In genomic region chr2:105910611-105911010, GRCm38 (mm10) we compare ENCODE assay signal across 18 mouse cellular contexts. TPM values are rescaled to one million over a fixed set of nuclear protein-coding genes. Genes with fewer than 3 reads are reported as not detected.
A peak's percentile ranks its signal among the peaks of the same experiment; 100 is the strongest.
DNase-seq lines count a peak whose midpoint lies in the region; ATAC-seq lines count a peak whose summit lies in the region.
"Had no signal": no experiment of that assay in that cellular context is flagged by ENCODE, and none has a peak within 500 bp of the region (broad histone marks: within the 10 kb centered on the region; RNA-seq: fewer than 3 reads in every experiment).

No protein-coding gene starts in this region.

- no peaks in the 10 kb centered on the region for H3K9me3 ChIP-seq in kidney, embryonic 15.5 days (replicated peaks)
- H3K9me3 ChIP-seq in kidney, embryonic 16.5 days (ENCODE audit: low read length) = no peaks in the 10 kb centered on the region
- no peaks in the 10 kb centered on the region for H3K9me3 ChIP-seq in liver, embryonic 16.5 days (replicated peaks; ENCODE audit: control insufficient read depth, low read length)
- H3K9me3 ChIP-seq: midbrain, embryonic 15.5 days; neural tube, embryonic 15.5 days had no signal

- 92% methylated on average over 3 of the region's 3 CpGs for WGBS in kidney, embryonic 15.5 days
- 97% methylated on average over 3 of the region's 3 CpGs for WGBS in kidney, embryonic 16.5 days
- 81% methylated on average over 3 of the region's 3 CpGs for WGBS in liver, embryonic 16.5 days (ENCODE audit: insufficient replicate concordance)

- H3K9ac ChIP-seq in kidney, embryonic 15.5 days = no peak overlapping the region
- no peak overlapping the region for H3K9ac ChIP-seq in kidney, embryonic 16.5 days (replicated peaks; ENCODE audit: low read length)
- H3K9ac ChIP-seq in liver, embryonic 16.5 days (ENCODE audit: low read depth, low read length) = no peak overlapping the region
- H3K9ac ChIP-seq: forebrain, postnatal 0 days; midbrain, embryonic 15.5 days; neural tube, embryonic 15.5 days had no signal

- H3K27ac ChIP-seq in kidney, embryonic 15.5 days = no peak overlapping the region
- H3K27ac ChIP-seq in kidney, embryonic 16.5 days (ENCODE audit: low read length) = no peak overlapping the region
- H3K27ac ChIP-seq in liver, embryonic 16.5 days (ENCODE audit: low read length) = no peak overlapping the region
- H3K27ac ChIP-seq: midbrain, embryonic 15.5 days; neural tube, embryonic 15.5 days had no signal

- H3K4me1 ChIP-seq in kidney, embryonic 15.5 days = 0 out of 2 replicates have a peak, but pooled peaks cover 3% of the 10 kb centered on the region
- peaks cover 2% of the 10 kb centered on the region; the same call in 1 of the 2 replicates for H3K4me1 ChIP-seq in kidney, embryonic 16.5 days (ENCODE audit: insufficient read depth, low read length)
- peaks cover under 1% of the 10 kb centered on the region for H3K4me1 ChIP-seq in liver, embryonic 16.5 days (ENCODE audit: control insufficient read depth, low read depth, low read length)

- ATAC-seq in kidney, embryonic 15.5 days (replicated peaks; ENCODE audit: low FRiP score) = no peak
- peak; percentile 46; the same call in 1 of the 2 replicates for ATAC-seq in kidney, embryonic 16.5 days (ENCODE audit: low FRiP score, low TSS enrichment)
- peak; percentile 30; the same call in 1 of the 2 replicates for ATAC-seq in liver, embryonic 16.5 days (ENCODE audit: low read depth)
- ATAC-seq: forebrain, postnatal 0 days; midbrain, embryonic 15.5 days had no signal

- peak; percentile 16 for DNase-seq in adrenal gland, adult 2 months
- no peak for DNase-seq in adrenal gland, postnatal 25 days
- peak; percentile 17 for DNase-seq in kidney, adult 18-20 months
- no peak for DNase-seq in layer of hippocampus, adult 8-10 months (ENCODE audit: low spot score in 2 of 2)
- no peak for DNase-seq in lung, postnatal 4 days
- DNase-seq: cerebellum, adult 18-20 months; forebrain, postnatal 0 days; heart, postnatal 10 days; left cerebral cortex, postnatal 4 days; lung, postnatal 14 days; right cerebral cortex, adult 18-20 months; spleen, adult 18-20 months; thymus, postnatal 36 days had no signal

- H3K4me2 ChIP-seq in kidney, embryonic 15.5 days = no peak overlapping the region
- no peak overlapping the region for H3K4me2 ChIP-seq in kidney, embryonic 16.5 days (replicated peaks; ENCODE audit: low read depth, low read length)
- no peak overlapping the region for H3K4me2 ChIP-seq in liver, embryonic 16.5 days (ENCODE audit: low read depth, low read length)
- H3K4me2 ChIP-seq: midbrain, embryonic 15.5 days; neural tube, embryonic 15.5 days had no signal

- no peaks in the 10 kb centered on the region for H3K27me3 ChIP-seq in kidney, embryonic 15.5 days
- H3K27me3 ChIP-seq in kidney, embryonic 16.5 days (ENCODE audit: insufficient read depth, low read length) = no peaks in the 10 kb centered on the region
- no peaks in the 10 kb centered on the region for H3K27me3 ChIP-seq in liver, embryonic 16.5 days (ENCODE audit: control insufficient read depth, insufficient read depth, low read depth, low read length)
- H3K27me3 ChIP-seq: midbrain, embryonic 15.5 days; neural tube, embryonic 15.5 days had no signal

- no peak overlapping the region for H3K4me3 ChIP-seq in kidney, embryonic 15.5 days (replicated peaks)
- no peak overlapping the region for H3K4me3 ChIP-seq in kidney, embryonic 16.5 days (ENCODE audit: low read length)
- H3K4me3 ChIP-seq in liver, embryonic 16.5 days (ENCODE audit: low read depth, low read length) = no peak overlapping the region
- H3K4me3 ChIP-seq: midbrain, embryonic 15.5 days; neural tube, embryonic 15.5 days had no signal

- H3K36me3 ChIP-seq in kidney, embryonic 15.5 days = peaks cover 21% of the 10 kb centered on the region
- H3K36me3 ChIP-seq in kidney, embryonic 16.5 days (ENCODE audit: insufficient read depth, low read length) = peaks cover 14% of the 10 kb centered on the region; the same call in 1 of the 2 replicates
- no peaks in the 10 kb centered on the region for H3K36me3 ChIP-seq in liver, embryonic 16.5 days (ENCODE audit: control insufficient read depth, insufficient read depth)
- H3K36me3 ChIP-seq: midbrain, embryonic 15.5 days had no signal

RNA-seq across cellular contexts. Expression of gene Immp1l, which starts 6.2 kb away (rescaled TPM):
- total RNA-seq in adrenal gland, adult 2 months (2021) = 10 to 100 TPM; 46.4 to 52.7 TPM
- polyA plus RNA-seq in adrenal gland, adult 2 months (2012; rRNA removed) = 1.4 and 1.9 TPM in 2 replicates
- total RNA-seq in adrenal gland, postnatal 25 days (2021) = 32.6 and 45.9 TPM in 2 replicates
- 125 and 140 TPM in 2 replicates for polyA plus RNA-seq in kidney, embryonic 15.5 days (2015; fragmentation: Nextera tagmentation; extraction: Ambion mirVana)
- 116 and 119 TPM in 2 replicates for polyA plus RNA-seq in kidney, embryonic 16.5 days (2015; fragmentation: Nextera tagmentation; extraction: Ambion mirVana)
- polyA plus RNA-seq in liver, embryonic 16.5 days (2015; fragmentation: Nextera tagmentation; extraction: Ambion mirVana) = 56.3 and 62.8 TPM in 2 replicates
- total RNA-seq in layer of hippocampus, adult 8-10 months (2022) = 10 to 100 TPM; 22.1 to 37.2 (median 27.0) TPM

RNA-seq across cellular contexts. Expression of gene Elp4, which starts 6.2 kb away (rescaled TPM):
- total RNA-seq in adrenal gland, adult 2 months (2021) = 10 to 100 TPM; 12.9 to 17.1 TPM
- polyA plus RNA-seq in adrenal gland, adult 2 months (2012; rRNA removed) = 12.6 and 16.9 TPM in 2 replicates
- total RNA-seq in adrenal gland, postnatal 25 days (2021) = 17.1 and 18.6 TPM in 2 replicates
- 39.3 and 40.9 TPM in 2 replicates for polyA plus RNA-seq in kidney, embryonic 15.5 days (2015; fragmentation: Nextera tagmentation; extraction: Ambion mirVana)
- polyA plus RNA-seq in kidney, embryonic 16.5 days (2015; fragmentation: Nextera tagmentation; extraction: Ambion mirVana) = 36.5 and 42.2 TPM in 2 replicates
- polyA plus RNA-seq in liver, embryonic 16.5 days (2015; fragmentation: Nextera tagmentation; extraction: Ambion mirVana) = 13.4 and 13.6 TPM in 2 replicates
- 10 to 100 TPM; 16.9 to 28.2 (median 20.9) TPM for total RNA-seq in layer of hippocampus, adult 8-10 months (2022)

Comparison
In these comparisons a context has a peak if more than half of its experiments do, and no peak if none do; other contexts are left out.
1. DNase-seq: peak in adrenal gland, adult 2 months (single experiment) and kidney, adult 18-20 months (single experiment); none in adrenal gland, postnatal 25 days (single experiment), layer of hippocampus, adult 8-10 months (0 of 2) and lung, postnatal 4 days (0 of 2).
2. RNA of gene Immp1l, which starts 6.2 kb away (polyA plus RNA-seq): 125 to 140 TPM in kidney, embryonic 15.5 days, 116 to 119 TPM in kidney, embryonic 16.5 days and 56.3 to 62.8 TPM in liver, embryonic 16.5 days; 1.4 to 1.9 TPM in adrenal gland, adult 2 months; every median in the first group is over 10 times any median in the second.